Mouse (Mus musculus) T-cell, adult 2 months (primary cell): ENCODE data around the gene Nsfl1c.
"Not testable (repeated sequence)": the region's sequence is repeated elsewhere in the genome, so short reads cannot be mapped to it uniquely, and the experiment has no call there.

Source experiments
- DNase-seq: peaks from one replicate; pipeline ENCODE4 v3.0.0; 2022; ENCODE audit warnings: low spot score

Gene Nsfl1c

GRCm38 (mm10) chr2:151494035-151494803 is at the start of gene Nsfl1c:
TSS of gene Nsfl1c (plus strand) at chr2:151494182.
- DNase-seq, result peak; percentile 94

DNA sequence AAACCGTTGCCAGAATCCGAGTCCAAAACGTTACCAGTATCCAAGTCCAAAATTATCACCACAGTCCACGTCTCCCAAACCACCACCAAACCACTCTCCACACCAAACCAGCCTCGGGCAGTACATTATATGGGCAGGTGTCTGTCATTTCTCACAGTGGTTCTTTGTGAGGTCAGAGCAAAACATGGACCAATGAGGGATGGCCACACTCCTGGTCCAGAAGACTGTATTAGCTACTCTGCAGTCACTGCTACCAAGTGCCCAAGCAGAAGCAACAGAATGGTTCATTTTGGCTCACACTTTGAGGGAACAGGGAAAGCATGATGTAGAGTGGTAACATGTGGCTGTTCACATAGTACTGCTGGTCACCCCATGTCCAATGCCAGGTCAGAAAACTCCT is 17.9 kb upstream of the Nsfl1c start, which contains the start of gene 4921509C19Rik:
Gene 4921509C19Rik (minus strand): TSS at position 101 of the 400 bp plus-strand sequence.
- DNase-seq, result not testable (repeated sequence)

- DNase-seq, result no peak
These were observed 7.5 kb upstream of the Nsfl1c start for GRCm38 (mm10) chr2:151486496-151486895.

- no peak for DNase-seq
These were observed 4.4 kb downstream of the Nsfl1c start for GRCm38 (mm10) chr2:151498358-151498757.

DNA sequence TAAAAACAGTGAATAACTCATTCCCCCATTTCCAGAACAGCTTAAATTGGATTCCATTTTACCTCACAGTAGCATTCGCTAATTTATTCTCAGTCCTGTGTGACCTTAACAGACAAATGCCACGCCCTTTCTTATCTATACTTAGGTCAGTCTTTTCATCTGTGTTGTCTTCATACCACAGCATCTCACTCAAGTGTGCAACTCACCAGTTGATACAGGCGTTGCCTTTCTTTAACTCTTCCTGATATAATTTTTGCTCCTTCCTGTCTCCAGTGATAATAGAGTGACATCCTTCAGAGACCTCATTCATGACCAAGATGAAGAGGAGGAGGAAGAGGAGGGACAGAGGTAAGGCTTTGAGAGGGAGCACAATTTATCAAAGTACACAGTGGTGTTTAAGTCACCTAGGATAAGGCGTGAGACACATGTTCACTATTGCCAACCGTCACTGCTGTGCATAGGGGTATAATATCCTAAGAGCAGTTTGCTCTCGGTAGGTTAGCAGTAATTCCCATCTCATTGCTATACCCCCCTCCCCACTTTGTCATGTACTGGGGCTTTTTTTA is 6.5 kb downstream of the Nsfl1c start:
- DNase-seq, result no peak

DNA sequence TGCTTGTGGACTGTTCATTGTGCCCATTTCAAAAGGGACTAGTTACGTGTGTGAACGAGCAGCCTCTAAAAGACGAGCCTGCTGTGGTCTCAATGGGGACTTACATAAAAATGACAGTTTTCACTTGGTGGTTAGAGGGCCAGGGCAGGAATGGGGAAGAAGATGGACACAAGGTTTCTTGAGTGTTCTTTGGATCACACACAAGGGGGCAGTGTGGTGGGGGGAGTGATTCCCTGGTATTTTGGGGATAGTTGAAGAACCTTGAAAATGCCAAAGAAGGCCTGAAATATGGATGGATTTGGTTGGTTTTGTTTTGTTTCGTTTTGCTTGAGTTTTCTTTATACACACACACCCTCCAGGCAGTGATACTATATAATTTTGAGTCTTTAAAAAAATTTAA is 10.2 kb downstream of the Nsfl1c start:
- no peak for DNase-seq

GRCm38 (mm10) chr2:151512199-151512598 is 18.2 kb downstream of the Nsfl1c start:
- DNase-seq, result no peak

- DNase-seq, result no peak
These were observed 19.7 kb downstream of the Nsfl1c start for GRCm38 (mm10) chr2:151513525-151514285.

DNA sequence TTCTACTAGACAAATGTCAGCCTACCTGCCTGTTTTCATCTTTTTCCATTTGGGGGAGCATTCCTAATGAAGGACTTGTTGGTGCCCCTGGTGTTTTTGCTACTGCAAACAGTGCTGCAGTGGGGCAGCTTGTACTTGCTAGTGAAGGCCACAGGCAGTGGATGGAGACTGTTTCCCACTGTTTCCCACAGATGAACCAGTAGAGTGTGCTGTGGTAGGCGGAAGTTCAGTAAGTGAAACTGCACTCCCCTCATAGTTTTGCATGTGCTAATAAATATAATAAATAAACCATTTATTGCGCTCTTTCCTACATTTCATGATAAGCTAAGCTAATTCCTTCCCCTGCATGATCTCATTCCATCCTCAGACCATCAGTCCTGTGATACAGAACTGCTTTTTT is 25.0 kb downstream of the Nsfl1c start:
- no peak for DNase-seq

DNA sequence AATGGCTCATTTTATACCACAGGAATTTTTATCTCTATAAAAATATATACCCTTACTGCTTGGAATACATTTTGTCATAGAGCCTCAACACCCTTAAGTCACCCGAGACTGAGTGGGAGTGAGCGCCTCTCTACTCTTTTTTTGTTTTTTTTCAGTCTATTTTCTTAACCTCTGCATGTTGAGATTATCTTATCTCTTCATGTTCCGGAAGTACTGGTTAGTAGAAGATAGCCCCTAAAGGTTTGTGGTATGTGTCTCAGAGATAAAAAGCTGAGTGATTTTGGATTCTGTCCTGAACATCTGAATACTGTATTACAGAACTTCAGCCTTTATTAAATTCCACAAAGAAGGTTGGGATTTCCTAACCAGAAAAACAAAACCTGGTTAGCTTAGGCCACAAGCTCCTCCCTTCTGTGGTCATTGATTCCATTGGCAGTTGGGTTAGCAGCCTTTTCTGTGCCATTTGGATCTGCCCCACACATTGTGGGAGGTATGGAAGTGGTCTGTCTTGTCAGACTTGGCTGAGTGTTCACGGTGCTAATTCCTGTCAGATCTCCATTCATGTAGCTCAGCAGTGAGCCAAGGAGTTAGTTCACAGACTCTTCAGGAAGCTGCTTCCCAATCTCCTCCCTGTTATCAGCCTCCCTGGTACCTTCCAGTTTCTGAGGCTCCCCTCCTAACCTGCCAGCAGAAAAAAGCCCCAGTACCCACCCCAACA is 30.5 kb downstream of the Nsfl1c start:
- DNase-seq, result no peak

DNA sequence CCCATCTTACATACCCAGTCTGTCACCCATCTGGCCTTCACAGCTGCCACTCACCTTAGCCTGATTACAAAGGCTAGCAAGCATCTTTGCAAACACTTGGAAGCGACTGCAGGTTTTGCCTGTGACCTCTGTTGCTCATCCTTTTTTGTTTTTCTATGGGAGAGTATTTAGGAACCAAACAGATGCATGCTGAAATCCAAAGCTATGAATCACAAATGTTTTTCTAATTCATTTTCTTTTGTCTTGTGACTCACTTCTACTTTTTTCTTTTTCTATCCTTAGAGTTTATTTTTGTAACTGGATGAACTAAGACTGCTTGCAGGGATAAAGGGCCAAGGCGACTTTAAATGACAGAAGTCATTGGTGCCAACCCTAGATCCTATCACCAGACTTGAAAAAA is 31.5 kb downstream of the Nsfl1c start:
- DNase-seq, result no peak

- DNase-seq, result no peak
These were observed 34.1 kb downstream of the Nsfl1c start for GRCm38 (mm10) chr2:151528066-151528465.

DNA sequence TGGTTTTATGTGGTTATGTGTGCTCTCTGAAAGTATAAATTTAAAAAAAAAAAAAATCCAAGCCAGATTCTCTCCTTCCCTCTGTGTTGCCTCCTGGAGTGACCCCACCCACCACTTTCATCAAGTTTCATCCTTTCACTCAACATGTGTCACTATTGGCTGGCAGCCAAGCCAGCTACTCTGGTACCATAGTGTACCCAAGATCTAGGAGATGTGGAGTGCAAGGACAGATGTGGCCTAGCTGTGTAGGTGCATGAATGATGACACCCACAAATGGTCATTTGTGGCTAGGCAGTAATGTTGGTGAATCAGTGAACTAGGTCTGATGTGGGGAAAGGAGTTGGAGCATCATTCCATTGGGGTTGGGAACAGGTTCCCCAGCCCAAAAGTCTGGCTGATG is 35.2 kb downstream of the Nsfl1c start:
- DNase-seq, result no peak

GRCm38 (mm10) chr2:151530378-151531230 is 36.6 kb downstream of the Nsfl1c start:
- DNase-seq, result no peak

- no peak for DNase-seq
These were observed 39.6 kb downstream of the Nsfl1c start for GRCm38 (mm10) chr2:151533632-151534031.

GRCm38 (mm10) chr2:151535961-151536617 is 42.1 kb downstream of the Nsfl1c start:
- DNase-seq, result no peak

DNA sequence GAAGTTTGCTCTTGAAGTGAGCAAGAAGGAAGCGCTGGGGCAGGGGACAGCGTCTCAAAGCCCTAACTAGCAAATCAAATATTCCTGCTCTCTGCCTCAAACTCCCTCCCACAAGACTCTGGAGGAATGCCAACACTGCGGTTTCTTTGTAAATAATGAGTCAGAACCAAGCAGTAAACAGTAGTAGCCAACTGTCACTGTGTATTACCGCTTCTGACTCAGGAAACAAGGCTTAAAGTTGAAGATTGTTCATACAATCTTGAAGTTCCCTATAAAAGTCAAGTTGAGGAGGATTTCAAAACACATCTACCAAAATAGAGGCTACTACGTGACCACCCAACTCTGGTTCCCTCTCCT is 42.6 kb downstream of the Nsfl1c start:
- peak; percentile 52 for DNase-seq

GRCm38 (mm10) chr2:151538646-151539045 is 44.7 kb downstream of the Nsfl1c start:
- DNase-seq, result no peak

DNA sequence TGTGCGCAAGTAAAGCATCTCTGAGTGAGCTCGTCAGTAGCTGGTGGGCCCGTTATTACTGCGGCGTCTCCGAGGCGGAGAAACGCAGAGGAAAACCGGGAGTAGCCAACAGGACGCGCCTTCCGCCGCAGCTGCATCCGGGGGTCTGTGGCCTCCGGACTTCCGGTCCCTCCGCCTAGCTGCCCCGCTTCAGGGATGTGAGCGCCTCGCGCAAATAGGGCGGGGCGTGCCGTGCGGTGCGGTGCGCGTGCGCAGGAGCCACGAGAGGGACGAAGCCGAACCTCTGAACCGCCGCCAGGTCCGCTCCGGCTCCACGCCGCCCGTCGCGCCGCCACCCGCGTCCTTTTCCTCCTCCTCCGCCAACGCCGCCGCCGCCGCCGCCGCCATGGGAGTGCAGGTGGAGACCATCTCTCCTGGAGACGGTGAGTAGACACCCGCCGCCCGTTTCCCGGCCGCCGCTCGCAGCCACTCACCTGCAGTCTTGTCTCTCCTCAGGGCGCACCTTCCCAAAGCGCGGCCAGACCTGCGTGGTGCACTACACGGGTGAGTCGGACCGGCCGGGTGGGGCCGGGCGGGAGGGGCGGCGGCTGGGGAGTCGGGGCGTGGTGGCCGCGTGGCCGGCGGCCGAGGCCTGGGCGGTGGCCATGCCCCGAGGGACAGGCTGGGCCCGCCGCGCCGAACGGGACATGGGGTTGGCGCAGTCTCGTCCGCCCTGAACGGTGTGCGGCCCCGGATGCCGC is 48.5 kb downstream of the Nsfl1c start, which contains the start of gene Fkbp1a:
Gene Fkbp1a (plus strand): TSS at position 161 of the 740 bp plus-strand sequence.
- DNase-seq, result peak; percentile 92
